Mouse (Mus musculus): Measurements from ENCODE around the gene Mras. TPM values are rescaled to one million over a fixed set of nuclear protein-coding genes. Genes with fewer than 3 reads are reported as not detected.

Gene Mras
- total RNA-seq, 2 experiments from 2014 or later = 4.8 to 6.8 TPM

DNA sequence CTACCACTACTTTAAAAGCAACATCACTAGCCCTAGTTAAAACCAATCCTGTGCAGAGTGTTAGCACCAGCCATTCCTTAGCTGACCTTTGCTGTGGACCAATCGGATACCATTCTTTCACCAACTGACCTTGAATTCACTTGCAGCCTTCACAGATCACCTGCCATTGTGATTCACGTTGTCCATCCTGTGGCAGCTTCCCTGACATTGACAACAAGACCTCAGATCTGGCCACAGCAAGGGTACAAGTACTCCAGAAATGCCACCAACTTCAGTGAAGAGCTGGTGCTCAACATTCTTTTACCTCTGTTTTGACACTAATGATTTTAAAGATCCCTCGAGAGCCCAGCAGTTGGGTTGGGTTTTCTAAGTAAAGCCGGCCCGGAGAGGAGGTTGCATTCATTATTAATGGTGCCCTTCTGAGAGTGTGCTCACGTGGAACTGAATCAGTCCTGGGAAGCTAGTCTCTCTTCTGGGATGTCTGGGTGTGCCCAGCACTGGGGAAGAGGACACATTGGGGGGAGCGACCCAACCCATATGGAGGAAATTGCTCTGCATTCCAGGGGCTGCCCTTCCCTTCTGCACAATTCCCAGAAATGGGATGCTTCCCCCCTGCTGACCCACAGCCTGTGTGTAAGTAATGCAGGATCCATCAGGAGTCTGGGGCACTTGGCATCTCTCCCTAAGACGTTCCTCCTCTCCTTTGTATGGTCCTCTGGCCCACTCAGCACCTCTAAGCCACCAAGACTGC lies 17.1 kb downstream of the Mras start:
- intact Hi-C loops (cut with DNase I) = no loop called here
- no peak for DNase-seq (ENCODE audit: low spot score)

DNA sequence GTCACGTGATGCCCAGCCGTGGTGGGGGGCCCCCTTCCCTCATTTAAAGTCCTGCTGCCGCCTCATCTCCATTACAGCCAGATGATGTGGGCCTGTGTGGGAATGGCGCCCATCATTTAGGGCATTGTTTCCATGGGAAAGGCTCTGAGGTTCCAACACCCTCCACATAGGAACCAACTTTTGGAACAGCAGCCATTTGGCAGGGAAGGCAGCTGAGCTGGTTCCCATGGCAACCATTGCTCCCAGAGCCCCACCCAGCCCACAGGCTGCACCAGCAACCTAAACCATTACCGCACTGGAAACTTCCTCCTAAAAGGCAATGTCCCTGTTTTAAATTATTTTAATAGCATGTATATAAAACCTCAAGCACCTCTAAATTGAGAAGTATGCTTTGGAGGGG lies 18.8 kb downstream of the Mras start:
- intact Hi-C loops (cut with DNase I) = no loop called here
- no peak for DNase-seq (ENCODE audit: low spot score)

DNA sequence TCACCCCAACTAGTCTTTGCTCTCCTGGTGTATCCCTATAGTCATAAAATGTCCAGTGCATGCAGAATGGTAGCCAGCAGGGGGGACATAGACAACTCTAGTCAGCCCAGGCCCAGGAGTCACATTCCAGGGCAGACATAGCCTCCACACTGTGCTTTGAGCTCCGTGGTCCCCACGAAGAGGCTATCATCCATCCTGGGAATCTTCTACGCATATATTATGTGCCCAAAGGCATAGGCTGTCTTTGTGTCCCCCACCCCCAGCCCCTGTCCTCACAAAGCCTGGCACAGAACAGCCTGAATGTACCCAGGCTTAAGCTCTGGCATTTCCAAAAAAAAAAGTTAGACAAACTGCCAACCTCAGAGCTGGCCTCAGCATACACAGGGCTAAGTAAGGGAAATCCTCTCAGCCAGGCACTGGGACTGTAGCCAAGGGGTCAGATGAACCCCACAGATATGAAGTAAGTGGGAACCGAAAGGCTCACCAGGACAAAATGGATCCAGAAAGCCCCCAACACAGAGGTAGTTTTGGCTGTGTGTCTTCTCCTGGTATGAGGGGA lies 19.8 kb downstream of the Mras start:
- intact Hi-C loops (cut with DNase I) = no loop called here

DNA sequence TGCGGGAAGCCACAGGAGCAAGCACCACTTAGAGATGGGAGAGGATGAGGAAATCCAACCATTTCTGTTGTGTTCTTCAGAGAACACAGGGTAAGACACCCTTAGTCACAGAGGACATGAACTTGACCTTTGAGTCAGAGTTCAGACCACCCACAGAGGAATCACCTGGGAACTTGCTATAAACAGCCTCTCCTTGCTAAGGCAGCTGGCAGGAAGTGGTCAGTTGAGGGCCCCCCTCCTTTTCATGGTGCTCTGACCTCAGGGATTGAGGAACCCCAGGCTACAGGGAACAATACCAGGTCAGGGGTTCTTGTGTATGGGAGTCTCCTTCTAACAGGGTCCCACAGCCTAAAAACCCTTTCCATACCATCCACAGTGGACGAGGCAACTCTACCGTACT lies 20.4 kb downstream of the Mras start:
- no peak for DNase-seq (ENCODE audit: low spot score)
- intact Hi-C loops (cut with DNase I) = no loop called here

More for the DNA sequence above, 19.8 kb downstream of the Mras start:
- no peak for DNase-seq (ENCODE audit: low spot score)

DNA sequence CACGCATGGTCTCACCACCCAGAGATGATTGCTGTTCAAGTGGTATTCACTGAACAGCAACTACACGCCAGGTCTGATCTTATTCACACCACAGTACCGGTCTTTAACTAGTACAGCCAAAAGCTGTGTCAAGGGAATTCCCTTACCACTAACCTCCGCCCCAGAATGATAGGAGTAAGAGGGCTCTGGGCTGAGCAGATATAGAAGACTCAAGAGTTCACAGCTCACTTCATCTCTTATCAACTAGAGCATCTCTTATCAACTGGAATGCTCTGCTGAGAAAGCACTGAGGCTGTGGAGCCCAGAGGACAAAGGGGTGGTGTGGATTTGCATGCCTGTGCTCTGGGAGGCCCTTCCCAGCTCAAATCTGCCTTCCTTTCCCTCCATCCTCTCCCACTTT lies 25.4 kb downstream of the Mras start:
- no peak for DNase-seq (ENCODE audit: low spot score)
- intact Hi-C loops (cut with DNase I) = no loop called here

DNA sequence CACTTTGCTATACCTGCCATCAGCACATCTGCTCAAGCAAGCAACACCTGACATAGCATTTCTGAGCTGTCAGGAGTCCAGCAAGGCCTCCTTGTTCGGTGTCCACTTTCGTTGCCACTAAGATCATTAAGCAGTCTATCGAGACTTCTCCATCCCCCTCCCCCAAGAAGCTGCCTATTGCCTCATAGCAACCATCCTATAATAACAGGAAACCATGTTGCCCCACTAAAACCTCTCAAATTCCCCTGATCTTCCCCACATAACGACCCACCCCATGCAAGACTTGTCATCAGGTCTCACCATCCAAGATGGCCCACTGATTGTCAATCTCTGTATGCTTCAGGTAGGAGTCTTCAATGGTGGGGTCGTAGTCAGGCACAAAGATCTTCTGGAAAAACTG lies 26.1 kb downstream of the Mras start:
- DNase-seq (ENCODE audit: low spot score) = no peak
- intact Hi-C loops (cut with DNase I) = no loop called here

DNA sequence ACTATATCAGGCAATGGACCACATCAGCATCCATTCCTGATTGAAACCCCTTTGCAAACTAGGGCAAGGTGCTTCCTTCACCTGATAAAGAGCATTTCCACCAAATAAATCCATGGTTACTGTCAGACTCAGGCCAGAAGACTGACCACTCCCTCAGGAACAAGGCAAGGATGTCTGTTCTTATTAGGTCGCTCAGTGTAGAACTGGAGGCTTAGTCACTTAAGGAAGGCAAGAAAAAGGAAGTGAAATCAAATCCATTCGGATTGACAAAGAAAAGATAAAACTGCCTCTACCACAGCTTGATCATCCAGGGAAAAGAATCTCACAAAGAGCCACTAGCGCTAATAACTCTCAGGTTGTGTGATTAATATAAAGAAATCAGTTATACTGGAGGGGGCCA lies 27.9 kb downstream of the Mras start:
- intact Hi-C loops (cut with DNase I) = no loop called here
- DNase-seq (ENCODE audit: low spot score) = no peak

DNA sequence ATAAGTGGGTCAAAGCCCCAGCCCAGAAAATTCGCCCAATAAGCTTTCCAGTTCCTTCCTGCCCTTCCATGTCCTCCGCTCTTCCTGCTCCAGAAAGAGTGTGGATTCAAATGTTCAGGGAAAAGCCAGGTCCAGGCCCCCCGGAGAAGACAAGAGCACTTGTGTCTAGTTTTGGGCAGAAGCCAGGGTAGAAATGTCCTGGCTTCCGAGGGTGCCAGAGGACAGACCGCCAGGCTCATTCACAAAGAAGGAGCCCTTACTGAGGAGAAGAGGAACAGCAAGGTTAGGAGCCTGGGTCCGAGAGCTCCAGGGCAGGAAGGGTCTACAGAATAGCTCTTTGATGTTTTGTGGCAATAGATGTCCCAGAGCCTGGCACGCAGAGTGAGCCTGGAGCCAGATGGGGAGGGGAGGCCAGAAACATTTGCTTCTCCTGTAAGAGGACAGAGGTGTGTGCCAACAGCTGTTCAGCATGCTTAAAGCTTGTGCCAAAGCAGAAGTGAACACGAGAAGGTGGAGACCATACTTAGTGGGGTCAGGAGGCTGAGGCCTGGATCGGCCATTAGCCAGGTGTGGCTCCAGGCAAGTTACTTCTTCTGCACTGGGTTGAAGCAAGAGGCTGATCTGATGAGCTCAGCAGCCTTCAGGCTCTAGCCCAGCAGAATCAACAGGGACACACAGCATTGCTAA lies 35.8 kb downstream of the Mras start:
- intact Hi-C loops (cut with DNase I) = no loop called here
- DNase-seq (ENCODE audit: low spot score) = no peak

DNA sequence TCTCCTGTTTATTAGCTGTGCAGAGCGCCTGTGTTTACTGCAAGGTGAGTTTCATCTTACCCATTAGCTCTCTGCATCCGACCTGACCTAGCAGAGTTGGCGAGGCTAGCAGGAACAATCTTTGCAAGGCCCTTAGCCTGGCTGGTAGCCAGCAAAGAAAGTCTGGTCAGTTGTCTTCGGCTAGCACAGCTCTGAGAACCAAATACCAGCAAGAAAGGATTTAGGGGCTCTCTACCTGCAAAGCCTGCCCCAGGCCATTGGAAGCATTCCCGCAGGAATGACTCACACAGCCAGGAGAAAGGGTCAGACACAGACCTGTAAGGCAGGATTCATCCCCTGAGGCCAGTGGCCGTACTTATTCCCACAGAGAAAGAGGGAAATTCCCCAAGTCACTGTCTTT lies 36.4 kb downstream of the Mras start:
- DNase-seq (ENCODE audit: low spot score) = no peak
- intact Hi-C loops (cut with DNase I) = no loop called here

DNA sequence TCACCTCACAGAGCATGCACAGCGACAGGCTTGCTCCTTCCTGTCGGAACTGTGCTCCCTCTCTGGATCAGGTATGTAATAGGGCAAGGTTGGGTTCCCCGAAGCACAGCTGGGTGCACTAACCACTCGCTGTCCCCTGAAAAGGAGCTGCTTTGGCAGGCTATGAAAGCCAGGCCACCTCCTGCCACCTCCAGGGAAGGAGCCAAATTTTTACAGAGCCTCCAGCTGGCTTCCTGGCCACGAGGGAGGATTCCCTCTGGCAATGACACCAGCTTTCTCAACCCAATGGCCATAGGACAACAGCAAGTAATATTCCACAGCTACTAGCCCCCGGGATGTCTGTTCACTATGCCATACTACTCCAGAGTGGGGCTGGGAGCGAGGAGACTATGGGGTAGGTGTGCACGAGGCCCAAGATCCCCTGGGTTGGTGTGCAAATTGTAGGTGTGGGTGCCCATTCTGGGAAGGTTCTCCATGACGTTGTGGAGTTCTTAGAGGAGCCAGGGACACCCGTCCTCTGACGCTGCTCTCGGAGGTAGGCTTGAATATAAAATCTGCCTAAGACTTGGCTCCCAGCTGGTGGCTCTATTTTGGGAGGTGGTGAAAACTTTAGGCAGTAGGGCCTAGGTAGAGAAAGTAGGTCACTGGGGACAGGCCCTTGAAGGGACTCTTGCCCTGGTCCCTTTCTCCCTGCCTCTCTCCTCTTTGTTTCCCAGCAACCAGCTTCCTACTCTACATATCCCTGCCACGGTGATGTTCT lies 39.9 kb downstream of the Mras start:
- intact Hi-C loops (cut with DNase I) = no loop called here
- no peak for DNase-seq (ENCODE audit: low spot score)

DNA sequence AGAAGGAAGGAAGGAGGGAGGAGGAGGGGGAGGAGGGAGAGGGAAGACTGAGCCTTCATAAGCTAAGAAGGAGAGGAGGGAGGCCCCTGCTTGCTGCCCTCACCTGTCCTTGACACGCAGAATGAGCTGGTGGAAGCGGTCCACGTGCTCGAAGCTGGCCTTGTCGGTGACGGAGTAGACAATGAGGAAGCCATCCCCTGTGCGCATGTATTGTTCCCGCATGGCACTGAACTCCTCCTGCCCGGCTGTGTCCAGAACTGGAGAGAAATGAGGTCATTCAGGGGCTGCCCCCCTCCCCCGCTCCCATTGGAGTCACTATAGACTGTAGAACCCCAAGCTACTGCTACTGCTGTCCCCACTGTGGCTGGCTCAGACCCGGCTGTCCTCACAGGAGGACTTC lies 42.8 kb downstream of the Mras start:
- intact Hi-C loops (cut with DNase I) = no loop called here
- no peak for DNase-seq (ENCODE audit: low spot score)

DNA sequence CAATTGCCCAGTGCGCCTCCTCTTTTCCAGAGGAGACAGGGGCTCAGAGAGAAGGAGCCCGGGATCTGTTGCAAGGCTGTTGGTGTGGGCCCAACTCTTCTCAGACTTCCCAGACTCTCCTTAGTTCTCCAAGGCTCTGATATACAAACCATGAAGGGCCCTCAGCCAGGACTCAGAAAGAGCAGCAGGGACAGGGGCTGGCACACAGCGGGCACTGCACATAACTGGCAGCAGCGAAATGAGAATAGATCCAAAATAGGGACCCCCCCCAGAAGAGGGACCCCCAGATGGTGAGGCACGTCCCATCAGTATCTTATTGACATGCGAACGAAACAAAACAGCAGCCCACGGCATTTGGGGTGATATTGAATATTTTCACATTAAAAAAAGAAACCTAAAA lies 44.0 kb downstream of the Mras start:
- intact Hi-C loops (cut with DNase I) = no loop called here

DNA sequence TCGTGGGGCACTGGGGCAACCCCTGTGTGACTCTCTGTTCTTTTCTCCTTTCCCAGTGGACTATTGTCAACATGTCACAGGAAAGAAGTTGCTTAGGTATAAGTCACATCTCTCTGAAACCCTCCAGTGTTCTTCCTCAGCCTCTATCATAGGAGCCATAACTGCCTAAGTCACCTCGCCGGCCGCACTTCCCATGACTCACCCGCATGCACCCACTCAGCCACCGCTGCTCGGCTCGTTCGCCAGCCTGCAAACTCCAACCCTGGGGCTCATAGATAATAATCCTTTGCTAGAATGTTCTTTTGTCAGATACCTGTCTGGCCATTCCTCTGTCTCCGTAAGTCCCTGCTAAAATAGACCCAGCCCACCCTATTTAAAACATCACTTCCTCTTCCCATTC lies 45.6 kb downstream of the Mras start:
- intact Hi-C loops (cut with DNase I) = no loop called here
- no peak for DNase-seq (ENCODE audit: low spot score)

More for the DNA sequence above, 44.0 kb downstream of the Mras start:
- DNase-seq (ENCODE audit: low spot score) = no peak

DNA sequence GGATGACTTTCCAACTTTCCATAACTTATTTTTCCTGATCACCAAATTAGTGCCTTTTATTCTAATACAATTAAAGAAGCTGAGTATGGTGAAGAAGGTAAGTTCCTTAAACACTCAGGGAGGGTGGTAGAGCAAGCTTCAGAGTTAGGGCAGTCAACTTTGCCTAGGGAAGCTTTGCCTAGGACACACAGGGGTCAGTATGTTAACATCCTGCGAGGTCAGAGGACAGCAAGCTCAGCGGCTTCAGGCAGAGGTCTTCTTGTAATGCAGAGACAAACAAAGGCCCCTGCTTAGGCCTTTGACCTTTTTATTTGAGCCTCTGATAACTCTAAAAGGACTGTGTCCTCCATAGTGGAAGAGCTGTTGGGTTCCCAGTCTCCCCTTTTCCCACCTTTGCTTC lies 46.5 kb downstream of the Mras start:
- DNase-seq (ENCODE audit: low spot score) = no peak
- intact Hi-C loops (cut with DNase I) = no loop called here

DNA sequence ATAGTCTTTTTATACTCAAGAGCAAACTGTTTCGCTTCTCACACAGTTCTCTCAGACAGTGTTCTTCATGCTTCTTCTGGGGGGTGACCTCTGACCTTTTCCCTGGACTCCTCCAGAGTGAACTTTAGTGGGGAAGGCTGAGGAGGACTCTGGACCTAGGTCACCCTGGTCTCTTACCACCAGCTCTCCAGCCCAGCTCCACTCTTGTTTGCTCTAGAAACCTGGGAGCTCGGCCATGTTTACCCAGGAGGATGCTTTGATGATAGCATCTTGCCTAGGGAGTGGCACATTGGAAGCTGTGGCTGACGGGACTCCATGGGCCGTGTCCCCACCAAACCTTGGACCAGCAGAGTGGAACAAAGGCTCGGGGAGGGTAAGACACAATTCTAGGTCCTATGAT lies 47.0 kb downstream of the Mras start:
- no peak for DNase-seq (ENCODE audit: low spot score)
- intact Hi-C loops (cut with DNase I) = no loop called here

DNA sequence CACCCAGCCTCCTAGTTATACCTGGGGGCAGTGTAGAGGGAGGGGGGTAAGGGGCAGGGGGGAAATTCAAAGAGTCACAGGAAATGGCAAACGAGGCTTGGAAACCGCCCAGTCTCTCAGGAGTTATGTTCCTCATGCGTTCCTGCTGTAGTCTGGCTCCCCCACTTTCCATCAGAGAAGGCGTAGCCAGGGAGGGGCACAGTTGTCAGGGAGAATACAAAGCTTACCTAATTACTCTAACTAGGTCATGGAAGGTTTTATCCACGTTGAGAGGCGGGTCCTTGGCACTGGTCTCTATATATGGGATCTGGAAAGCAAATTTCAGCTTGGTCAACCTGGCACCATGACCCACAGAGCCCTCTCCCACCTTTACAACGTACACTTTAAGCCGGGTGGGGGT lies 47.7 kb downstream of the Mras start:
- no peak for DNase-seq (ENCODE audit: low spot score)
- intact Hi-C loops (cut with DNase I) = no loop called here

DNA sequence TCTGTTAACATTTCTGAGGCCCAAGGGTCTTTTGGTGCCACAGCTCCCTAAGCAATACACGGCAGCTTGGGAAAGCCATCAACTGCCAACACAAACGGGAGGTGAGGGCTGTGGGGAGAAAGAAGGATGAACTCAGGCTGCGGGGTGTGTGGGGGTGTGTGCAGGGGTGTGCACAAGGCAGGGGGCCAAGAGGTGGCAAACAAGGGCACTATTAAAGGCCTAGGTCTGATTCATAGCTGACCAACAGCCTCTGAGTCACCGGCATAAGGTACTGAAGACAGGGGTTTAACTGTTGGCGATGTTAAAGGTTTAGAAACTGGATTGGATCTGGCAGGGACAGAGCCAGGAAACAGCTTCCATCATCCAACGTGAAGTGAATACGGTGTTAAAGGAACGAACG lies 48.3 kb downstream of the Mras start:
- no peak for DNase-seq (ENCODE audit: low spot score)
- intact Hi-C loops (cut with DNase I) = no loop called here

DNA sequence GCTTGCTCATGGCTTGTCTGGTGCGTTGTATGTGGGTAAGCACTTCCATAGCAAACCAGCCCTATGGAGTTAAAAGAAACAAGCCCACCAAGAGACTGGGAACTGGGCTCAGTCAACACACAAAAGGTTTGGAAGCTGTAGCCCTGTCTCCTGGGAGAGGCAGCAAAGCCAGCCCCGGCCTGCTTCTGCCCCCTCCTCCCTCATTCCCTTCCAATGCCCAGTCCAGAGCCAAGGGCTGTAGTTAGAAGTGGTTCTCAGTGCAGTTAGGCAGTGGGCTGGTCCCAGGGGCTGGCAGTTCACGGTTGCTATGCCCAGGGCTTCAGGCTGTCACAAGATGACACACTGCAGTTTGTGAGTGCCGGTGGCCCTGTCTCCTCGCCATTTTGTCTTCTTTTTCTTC lies 49.1 kb downstream of the Mras start:
- DNase-seq (ENCODE audit: low spot score) = no peak
- intact Hi-C loops (cut with DNase I) = no loop called here

DNA sequence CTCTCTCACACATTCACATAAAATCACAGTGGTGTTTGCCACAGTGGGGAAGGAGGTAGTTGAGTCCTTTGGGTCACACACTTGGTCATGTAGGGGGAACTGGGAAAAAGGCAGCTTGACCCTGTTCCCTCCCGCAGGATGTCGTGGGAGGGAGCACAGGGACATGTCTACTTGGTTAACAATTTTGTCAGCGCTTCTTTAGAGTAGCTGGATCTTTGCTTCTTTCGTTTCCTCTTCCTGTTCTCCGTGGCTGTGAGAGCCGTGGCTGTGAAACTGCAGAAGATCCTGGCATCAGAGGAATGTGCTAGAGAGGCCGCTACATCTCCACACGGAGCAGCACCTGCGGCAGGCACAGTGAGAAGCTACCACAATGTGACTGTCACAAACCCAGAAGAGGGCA lies 54.6 kb downstream of the Mras start:
- no peak for DNase-seq (ENCODE audit: low spot score)

DNA sequence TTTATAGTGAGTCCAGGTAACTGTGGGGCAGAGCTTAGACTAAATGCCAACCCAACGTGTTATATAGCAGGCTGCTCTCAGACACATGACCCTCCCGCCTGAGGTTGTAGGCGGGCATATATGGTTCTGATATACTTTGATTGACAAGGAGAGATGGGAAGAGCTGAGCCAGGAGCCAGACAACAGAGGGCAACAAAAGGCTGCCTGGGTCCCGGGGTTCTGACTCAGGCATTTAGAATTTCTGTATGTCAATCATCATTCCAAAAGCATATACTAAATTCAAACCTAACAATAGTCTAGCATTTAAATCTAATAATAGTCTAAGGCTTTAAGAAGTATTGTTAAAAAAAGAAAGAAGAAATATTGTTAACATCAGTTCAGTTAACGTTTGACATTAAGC lies 58.0 kb downstream of the Mras start:
- intact Hi-C loops (cut with DNase I) = loop anchor here (5.0 to 10.0 kb wide), 4 partner anchors 58 to 764 kb away; partner anchors contain the start of genes Cep70, Faim and Mras
- DNase-seq (ENCODE audit: low spot score) = no peak

More for the DNA sequence above, 54.6 kb downstream of the Mras start:
- intact Hi-C loops (cut with DNase I) = no loop called here

All from heart, postnatal 25 days (tissue).